Mouse (Mus musculus) embryo, embryonic 11 days (tissue): ENCODE measurements around the gene Mrm1.
A peak's percentile ranks its signal among the peaks of the same experiment; 100 is the strongest.

ENCODE experiments used
- DNase-seq: peaks from one replicate; pipeline ENCODE4 v3.0.0-alpha.2; 2015

The Mrm1 gene

DNA sequence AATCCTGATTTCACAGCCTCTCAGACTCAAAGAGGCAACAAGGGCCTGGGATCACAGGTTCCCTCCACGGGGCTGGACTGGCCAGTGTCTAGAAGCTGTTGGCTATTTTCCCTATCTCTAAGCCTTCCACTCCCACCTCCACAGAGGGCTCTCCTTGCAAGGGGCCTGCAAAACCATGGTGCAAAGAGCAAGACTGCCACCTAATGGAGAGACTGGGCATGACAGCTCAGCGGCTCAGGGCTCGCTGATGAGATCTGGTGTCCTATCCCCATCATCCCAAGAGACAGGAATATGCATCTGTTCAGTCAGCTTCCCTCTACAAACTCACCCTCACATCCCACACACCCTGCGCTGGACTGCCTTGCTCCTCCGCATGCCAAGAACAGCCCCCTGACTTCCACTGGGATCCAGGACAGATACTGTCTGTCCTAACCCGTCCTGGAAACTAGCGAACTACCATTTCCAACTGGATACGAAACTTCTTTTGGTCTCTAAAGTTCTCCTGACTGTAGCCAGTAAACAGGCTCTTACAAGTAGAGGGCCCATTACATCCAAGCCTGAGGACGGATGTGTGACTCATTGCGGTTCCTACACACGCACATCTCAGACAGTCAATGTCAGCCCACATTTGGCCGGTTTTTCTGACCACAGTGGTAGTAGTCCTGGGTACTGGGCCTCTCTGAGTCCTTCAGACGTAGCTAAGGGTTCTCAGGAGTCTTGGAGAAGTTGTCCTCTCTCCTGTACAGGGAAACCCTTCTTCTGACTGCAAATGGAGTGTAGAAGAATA is 5.4 kb downstream of the Mrm1 start:
- peak; percentile 81 for DNase-seq

DNA sequence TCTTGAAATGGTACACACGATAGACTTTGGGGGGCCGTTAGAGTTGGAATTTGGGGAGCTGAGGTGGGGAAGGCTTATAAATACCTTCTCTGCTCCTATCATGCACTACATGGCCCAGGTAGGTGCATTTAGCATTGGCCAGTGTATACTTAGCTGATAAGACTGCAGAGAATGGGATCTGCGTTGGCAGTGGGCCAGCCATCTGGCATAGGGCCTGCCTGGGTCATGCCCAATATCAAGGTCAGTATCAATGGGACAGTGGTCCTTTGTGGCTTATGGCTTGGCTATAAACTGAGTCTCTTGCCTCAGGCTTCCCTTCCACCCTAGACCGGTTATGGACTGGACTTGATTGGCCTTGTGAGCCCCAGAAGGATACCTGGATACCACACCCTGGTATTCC is 14.9 kb downstream of the Mrm1 start:
- DNase-seq: no peak

DNA sequence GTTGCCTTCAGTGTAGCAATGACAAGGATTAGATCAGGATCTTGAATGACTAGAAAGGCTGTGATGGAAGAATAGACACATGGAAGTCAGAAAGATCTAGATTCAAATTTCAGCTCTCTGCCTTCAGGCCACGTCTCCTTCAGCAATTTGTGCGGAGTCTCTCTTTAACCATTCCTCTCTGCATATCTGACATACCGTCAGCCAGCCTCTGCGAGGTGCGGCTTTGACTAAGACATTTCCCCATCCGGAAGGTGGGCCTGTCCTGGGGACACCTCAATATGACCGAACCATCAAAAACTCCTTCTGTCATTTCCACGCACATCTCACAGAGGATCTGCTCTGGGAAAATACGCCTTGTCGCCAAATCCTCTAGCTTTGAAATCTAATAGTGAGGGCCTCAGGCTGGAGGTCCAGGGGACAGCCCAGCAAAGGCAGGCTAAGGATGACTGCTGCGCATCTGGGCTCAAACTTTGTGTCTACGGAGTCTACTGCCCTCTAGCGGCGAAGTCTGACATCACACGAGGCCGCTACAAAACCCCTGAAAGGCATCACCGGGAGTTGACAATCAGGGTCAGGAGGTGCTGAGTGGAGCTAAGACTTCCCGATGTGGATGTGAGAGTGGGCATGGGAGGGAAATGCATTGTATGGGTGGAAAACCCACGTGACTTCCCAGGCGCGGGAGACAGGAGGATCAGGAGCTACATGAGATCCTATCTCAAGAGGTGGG is 21.5 kb downstream of the Mrm1 start:
- peak; percentile 89 for DNase-seq

DNA sequence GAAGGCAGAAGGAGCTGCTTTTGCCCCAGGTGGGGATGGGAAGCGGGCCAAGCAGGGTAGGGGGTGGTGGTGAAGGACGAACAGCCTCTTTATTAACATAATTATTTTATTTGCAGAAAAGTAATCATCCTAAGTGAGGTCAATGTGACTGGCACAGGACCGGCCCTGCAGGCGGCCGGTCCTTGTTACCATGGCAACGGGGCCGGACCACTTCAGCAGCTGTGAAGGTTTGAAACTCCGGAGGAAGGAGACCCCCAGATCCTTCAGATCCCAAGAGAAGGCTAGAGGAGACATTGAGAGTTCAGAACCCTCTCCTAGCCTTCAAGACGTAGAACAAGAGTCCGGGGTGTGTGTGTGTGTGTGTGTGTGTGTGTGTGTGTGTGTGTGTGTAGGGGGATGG is 22.3 kb downstream of the Mrm1 start:
- peak; percentile 46 for DNase-seq

DNA sequence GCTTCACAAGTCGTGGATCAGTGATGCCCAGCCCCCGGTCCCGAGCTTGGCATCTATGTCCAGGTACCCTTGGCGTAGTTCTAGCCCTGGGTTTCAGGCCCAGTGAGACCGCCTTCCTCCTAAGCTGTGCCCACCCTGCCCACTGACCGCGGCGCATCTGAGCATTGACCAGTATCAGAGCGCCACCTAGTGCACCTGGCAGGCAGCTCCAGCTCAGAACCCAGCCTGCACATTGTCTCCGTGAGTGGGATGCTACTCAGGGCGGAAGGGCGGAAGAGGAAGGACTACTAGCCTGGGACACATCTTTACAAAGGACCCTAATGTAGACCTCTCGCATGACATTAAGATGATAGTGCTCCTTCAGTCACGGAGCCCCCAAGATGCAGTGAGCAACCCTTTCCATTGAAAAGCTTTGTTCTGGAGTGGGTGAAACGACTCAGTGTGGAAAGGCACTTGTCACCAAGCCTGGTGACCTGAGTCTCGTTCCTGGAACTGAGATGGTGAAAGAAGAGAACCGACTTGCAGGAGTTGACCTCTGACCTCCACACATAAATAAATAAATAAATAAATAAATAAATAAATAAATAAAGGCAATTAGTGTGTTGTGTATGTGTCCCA is 24.7 kb downstream of the Mrm1 start:
- peak; percentile 90 for DNase-seq

DNA sequence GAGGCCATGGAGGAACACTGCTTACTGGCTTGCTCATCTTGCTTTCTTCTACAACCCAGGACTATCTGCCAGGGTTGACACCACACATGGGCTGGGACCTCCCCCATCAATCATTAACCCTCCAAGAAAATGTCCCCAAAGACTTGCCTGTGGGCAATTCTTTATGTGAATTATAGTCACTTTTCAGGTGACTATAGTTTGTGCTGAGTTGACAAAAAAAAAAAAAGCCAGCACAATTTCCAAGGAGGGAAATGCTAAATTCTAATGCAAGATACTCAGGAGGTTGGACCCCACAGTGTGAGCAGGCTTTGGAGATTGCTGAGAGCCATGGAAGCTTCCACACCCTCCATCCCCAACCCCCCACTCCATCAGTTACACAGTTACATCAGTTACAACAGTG is 25.8 kb downstream of the Mrm1 start:
- no peak for DNase-seq

DNA sequence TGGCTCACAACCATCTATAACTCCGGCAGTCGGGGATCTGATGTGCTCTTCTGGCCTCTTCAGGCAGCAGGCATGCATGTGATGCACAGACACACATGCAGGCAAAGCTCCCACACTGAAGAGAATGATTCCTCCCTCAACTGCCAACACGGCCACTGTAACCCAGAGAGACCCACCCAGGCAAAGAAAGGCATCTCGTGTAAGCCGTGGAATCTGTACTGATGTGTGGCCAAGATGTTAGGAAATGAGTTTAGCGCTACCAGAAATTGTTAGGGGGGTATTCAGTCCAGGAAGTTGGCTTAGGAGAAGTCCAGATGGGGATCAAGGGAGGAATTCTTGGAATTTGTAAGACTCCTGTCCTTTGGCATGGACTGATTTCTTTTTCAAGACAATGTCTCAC is 28.9 kb downstream of the Mrm1 start:
- no peak for DNase-seq

DNA sequence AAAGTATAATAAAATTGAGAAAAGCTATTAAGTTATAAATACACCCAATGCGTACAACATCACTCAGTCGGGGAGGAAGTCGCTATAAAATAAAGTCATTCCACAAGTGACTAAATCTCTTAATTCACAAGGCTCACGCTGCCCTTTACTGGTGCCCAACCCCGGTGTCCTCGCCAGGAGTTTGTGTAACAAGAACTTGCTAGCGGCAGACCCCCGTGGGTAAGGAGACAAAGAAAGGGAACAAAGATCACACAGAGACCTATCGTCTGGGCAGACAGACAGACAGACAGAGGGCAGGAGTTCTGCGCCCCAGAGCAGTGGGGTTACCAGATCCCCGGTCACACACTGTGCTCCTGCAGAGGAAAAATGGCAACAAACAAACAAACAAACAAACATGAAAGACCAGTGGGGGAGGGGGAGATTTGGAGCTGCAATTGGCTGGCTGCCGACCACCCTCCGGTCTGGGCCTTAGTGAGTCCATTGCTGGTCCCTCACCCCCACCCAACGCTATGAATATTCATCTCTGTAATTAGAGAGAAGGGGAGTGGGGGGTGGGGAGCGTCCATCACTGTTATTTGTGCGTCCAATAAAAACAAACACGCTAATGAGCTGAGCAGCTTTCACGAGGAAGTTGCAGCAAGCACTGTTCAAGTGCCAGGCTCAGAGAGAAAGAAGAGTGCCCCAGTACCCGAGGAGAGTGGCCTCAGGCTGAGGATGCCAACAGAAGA is 39.0 kb downstream of the Mrm1 start:
- DNase-seq: peak; percentile 32

DNA sequence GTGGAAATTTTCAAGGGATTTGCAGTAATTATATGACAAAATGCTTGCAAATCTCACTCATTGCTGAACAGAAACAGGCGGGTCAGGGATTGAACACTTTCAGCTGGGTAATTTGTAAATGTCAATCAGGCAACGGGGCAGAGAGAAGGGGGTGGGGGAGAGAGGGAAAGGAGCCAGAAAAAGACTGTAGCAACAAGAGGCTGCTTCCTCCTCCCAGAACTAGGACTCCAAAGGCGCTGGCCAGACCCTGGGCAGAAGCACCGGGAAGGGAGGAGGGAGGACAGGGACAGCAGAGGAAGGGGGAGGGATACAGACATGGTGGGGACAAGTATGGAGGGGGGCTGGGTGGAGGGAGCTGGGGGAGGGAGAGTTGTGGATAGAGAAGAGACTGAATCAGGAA is 43.8 kb downstream of the Mrm1 start:
- peak; percentile 60 for DNase-seq

DNA sequence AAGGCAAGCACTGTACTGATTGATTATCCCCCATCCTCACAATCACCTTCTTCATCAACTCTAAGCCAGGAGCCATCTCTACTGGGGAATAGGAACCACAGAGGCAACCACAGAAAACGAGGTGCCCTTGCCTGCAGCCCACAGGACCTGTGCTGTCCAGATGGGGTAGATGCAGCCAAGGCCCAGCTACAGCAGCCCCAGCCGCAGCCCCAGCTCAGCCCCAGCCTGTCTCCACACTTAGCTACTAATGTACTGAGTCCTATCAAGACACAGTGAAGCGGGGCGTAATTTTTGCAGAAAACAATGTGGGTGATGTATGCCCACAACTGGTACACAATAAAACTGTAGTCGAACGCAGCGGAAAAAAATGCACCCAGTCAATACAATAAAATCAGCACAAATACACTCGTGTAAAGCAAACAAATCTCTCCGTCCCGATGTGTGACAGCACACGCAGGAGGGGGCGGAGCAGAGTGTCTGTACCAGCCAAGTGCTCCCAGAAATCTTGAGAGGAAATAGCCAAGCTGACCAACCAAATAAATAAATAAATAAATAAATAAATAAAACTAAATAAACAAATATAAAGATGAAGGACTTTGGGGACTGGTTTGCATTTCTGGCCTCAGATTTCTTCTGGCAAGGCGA is 44.3 kb downstream of the Mrm1 start:
- DNase-seq: no peak

DNA sequence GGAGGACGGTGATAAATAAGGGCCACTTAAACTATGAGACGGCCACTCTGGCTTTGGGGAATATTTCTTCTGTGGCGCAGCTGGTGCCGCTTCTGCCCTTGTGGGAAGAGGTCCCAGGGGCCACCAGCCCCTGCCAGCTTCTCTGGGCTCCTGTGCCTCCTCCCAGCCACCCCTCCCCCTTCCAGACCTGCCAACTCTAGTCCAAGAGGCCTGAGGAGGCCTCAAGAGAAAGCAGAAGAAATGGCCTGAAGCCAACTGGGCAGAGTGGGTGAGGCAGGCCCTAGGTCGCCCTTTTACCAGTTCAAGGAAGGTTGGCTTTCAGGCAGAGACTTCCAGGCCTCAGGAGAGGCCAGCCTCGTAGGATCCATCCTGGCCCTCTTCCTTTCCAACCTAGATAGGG is 51.4 kb downstream of the Mrm1 start:
- no peak for DNase-seq

DNA sequence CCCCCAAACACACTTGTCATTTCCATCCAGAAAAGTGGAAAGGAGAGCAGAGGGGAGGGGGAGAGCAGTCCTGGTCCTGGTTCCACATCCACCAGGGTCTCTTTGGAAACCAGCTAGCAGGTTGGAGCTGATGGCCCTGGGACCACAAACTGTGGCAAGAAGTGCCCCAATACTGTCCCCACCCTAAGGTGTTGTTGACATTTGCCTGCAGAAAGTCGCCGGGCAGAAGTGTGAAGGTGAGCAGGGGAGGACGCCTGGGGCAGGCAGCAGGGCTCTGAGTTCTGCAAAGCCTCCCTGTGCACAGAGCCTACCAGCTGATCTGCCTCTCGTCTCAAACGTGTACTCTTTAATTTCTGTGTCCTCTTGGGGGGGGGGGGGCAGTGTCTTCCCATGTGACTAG is 54.2 kb downstream of the Mrm1 start:
- DNase-seq: no peak

DNA sequence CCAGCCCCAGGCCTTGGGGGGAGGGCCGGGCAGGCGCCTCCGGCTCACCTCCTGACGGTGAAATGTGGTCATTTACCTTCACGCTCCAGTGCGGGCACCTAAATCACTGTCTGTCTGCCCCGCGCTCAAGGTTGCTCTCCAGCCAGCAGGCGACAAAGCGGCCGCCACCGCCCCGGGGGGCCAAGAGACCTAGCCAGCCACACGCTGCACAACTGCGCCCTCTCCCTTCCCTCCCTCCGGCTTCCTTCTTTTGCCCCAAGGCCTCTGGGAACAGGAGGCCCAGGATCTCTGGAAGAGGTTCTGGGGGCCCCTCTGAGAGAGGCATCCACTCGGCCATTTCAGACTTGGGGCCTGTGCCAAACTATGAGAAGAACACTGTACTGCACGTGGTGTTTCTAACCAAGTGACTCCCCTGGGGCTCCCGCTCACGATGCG is 54.8 kb downstream of the Mrm1 start:
- DNase-seq: peak; percentile 59

DNA sequence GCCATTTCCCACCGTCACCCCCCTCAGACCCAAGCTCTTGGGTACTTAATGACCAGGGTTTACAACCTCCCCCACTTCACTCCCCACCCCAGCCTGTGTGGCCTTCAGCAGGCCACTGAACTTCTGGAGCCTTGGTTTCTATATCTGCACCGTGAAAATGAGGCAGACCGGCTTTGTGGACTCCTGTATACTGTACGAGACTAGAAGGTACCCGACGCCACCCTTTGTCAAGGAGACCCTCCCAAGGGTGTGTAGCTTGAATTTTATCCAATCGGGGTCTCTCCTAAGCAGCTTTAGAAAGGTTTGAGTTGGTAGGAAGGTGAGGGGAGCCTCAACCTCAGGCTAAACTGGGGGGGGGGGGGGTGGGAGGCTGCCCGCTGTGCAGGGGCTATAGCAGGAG is 55.2 kb downstream of the Mrm1 start:
- no peak for DNase-seq
